Mouse (Mus musculus) lung, embryonic 14.5 days (tissue): ENCODE data around the gene Abcb9. TPM values are rescaled to one million over a fixed set of nuclear protein-coding genes. Genes with fewer than 3 reads are reported as not detected.

Experiments
- ATAC-seq: fragments of 200-750 bp; cut with Nextera tagmentation; 2 replicates; pipeline ENCODE4 v1.8.0; 2017; ENCODE audit warnings: mild to moderate bottlenecking, moderate TSS enrichment, moderate library complexity; ENCODE audit not compliant: insufficient read depth
- DNase-seq: peaks from one replicate; pipeline ENCODE4 v3.0.0-alpha.2; 2015
- H3K27ac ChIP-seq: fragments of 300-500 bp; sonication (generic); 2 replicates; pipeline ENCODE4 v1.5.1; 2014; ENCODE audit warnings: low read depth, mild to moderate bottlenecking, moderate library complexity
- H3K27me3 ChIP-seq: fragments of 300-500 bp; sonication (generic); 2 replicates; pipeline ENCODE4 v1.6.1; 2014; ENCODE audit warnings: low read length, control low read depth; ENCODE audit not compliant: insufficient read depth
- H3K36me3 ChIP-seq: fragments of 300-500 bp; sonication (generic); 2 replicates; pipeline ENCODE4 v1.6.1; 2014; ENCODE audit warnings: control low read depth; ENCODE audit not compliant: insufficient read depth
- H3K4me1 ChIP-seq: fragments of 300-500 bp; sonication (generic); 2 replicates; pipeline ENCODE4 v1.6.1; 2014; ENCODE audit warnings: antibody characterized with exemption, control low read depth; ENCODE audit not compliant: insufficient read depth
- H3K4me2 ChIP-seq: fragments of 300-500 bp; sonication (generic); 2 replicates; pipeline ENCODE4 v1.6.1; 2014; ENCODE audit warnings: mild to moderate bottlenecking
- H3K4me3 ChIP-seq: fragments of 300-500 bp; sonication (generic); 2 replicates; pipeline ENCODE4 v1.5.1; 2014; ENCODE audit warnings: low read depth, low read length
- H3K9ac ChIP-seq: fragments of 300-500 bp; sonication (generic); 2 replicates; pipeline ENCODE4 v1.6.1; 2014
- H3K9me3 ChIP-seq: fragments of 300-500 bp; sonication (generic); 2 replicates; pipeline ENCODE4 v1.6.1; 2016; ENCODE audit warnings: low read depth, low read length, control low read depth
- CTCF ChIP-seq: IDR thresholded peaks from 2 replicates; pipeline ENCODE4 v1.5.1; 2016; ENCODE audit warnings: antibody characterized with exemption, low read depth
- WGBS: fragments of 180-500 bp; shearing (Covaris S2); extraction: QIAGEN DNeasy Blood & Tissue Kit; methylation state at CpG from one replicate; pipeline ENCODE4 v1.1.7; 2014; 5-methylcytosine and 5-hydroxymethylcytosine counted together
- polyA plus RNA-seq: library from polyadenylated mRNA; unstranded; fragments of >200 nt; fragmentation: Nextera tagmentation; extraction: Ambion mirVana; gene quantifications from 2 replicates; pipeline ENCODE4 v1.2.1, GENCODE M21; 2014

Gene Abcb9
- polyA plus RNA-seq, 1 experiment from 2014 or later = 0.88 TPM

DNA sequence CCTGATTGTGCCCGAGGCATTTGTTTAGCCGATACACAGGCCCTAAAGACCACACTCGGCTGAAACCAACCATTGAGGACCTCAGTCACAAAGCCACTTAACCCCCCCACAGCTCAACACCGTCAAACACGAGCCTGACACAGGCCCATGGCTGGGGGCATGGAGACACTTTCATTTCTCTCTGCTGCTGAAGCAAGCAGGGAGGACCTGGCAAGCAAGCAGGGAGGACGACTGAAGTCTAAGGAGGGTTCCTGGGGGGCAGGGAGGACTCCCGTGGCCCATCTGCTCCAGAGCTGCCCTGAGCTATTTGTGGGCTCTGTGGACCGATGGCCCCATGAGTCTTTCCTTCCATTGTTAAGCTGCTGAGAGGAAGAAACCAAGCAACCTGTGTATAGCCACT, 83.7 kb downstream of the Abcb9 start:
- H3K27ac ChIP-seq = peak overlapping the region; percentile 96

More for the DNA sequence above, 83.7 kb downstream of the Abcb9 start:
- H3K4me1 ChIP-seq = peaks cover 50% of the 10 kb centered on the region
- peaks cover 26% of the 10 kb centered on the region for H3K36me3 ChIP-seq
- TF ChIP-seq CTCF = no peak
- peak overlapping the region; percentile 54 for H3K4me2 ChIP-seq
- no peak for DNase-seq
- no peak for ATAC-seq
- H3K9ac ChIP-seq = peak overlapping the region; percentile 1; the same call in 1 of the 2 replicates
- no peak overlapping the region for H3K4me3 ChIP-seq
- no peaks in the 10 kb centered on the region for H3K27me3 ChIP-seq
- WGBS = 19% methylated on average over 8 of the region's 8 CpGs
- H3K9me3 ChIP-seq = no peaks in the 10 kb centered on the region

Other genes with a start within 250 kb of the Abcb9 start
- not detected in 2 replicates for gene Hcar2, start 230.3 kb downstream of the Abcb9 start, polyA plus RNA-seq
- 0.66 and 0.81 TPM in 2 replicates for gene Hcar1, start 215.8 kb downstream of the Abcb9 start, polyA plus RNA-seq
- 130 and 137 TPM in 2 replicates for gene Denr, start 188.6 kb downstream of the Abcb9 start, polyA plus RNA-seq
- 0.95 and 1.4 TPM in 2 replicates for gene Gm43518, start 168.4 kb downstream of the Abcb9 start, polyA plus RNA-seq
- gene Ccdc62, start 165.1 kb downstream of the Abcb9 start, polyA plus RNA-seq = 8.3 and 9.3 TPM in 2 replicates
- gene Hip1r, start 122.2 kb downstream of the Abcb9 start, polyA plus RNA-seq = 9.1 and 9.3 TPM in 2 replicates
- 34.8 and 39.3 TPM in 2 replicates for gene Vps37b, start 63.5 kb downstream of the Abcb9 start, polyA plus RNA-seq
- 13.3 and 13.4 TPM in 2 replicates for gene Ogfod2, start 16.5 kb upstream of the Abcb9 start, polyA plus RNA-seq
- 100.0 and 105 TPM in 2 replicates for gene Arl6ip4, start 20.3 kb upstream of the Abcb9 start, polyA plus RNA-seq
- 8.8 and 9.8 TPM in 2 replicates for gene Pitpnm2, start 154.0 kb upstream of the Abcb9 start, polyA plus RNA-seq
- 19.2 and 20.7 TPM in 2 replicates for gene Mphosph9, start 232.2 kb upstream of the Abcb9 start, polyA plus RNA-seq
- 14.5 and 15.2 TPM in 2 replicates for gene 2810006K23Rik, start 232.3 kb upstream of the Abcb9 start, polyA plus RNA-seq